Mouse (Mus musculus): ENCODE measurements around the gene Cux2. TPM values are rescaled to one million over a fixed set of nuclear protein-coding genes. Genes with fewer than 3 reads are reported as not detected.

The Cux2 gene
- total RNA-seq, 2 experiments from 2014 or later, result 196 to 205 TPM

- no peak for DNase-seq (ENCODE audit: low spot score in 2 of 2)
- intact Hi-C loops (cut with DNase I), result no loop called here
These were observed 146.8 kb downstream of the Cux2 start for GRCm38 (mm10) chr5:121902809-121903745.

DNA sequence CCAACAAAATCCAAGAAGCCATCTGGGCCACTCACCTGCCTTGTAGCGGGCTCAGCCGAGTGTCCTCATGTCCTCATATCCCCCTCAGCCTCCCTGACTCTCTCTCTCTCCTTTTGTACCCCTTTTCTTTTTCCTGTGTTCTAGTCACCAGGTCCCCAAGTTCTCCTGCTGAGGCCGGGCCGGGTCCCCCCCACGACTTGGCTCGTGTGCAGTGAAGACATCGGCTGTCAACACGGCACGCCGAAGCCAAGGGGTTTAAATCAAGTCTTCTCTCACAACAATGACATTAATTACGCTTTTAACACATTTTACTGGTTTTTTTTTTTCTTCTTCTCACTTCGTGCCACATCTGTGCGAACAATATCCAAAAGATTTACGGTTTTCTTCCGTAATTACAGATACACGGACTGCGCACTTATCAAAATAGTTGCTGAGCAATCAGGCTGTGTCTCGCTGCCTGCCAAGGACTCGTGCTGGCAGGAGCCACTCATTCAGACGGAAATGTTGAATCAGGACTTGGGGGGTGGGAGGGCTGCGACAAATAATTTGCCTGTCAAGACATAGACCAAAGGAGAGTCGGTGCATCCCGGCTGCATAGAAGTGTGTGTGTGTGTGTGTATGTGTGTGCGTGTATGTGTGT is 154.7 kb downstream of the Cux2 start:
- intact Hi-C loops (cut with DNase I), result no loop called here
- peak in 1 of 2 experiments; percentile 26 for DNase-seq (ENCODE audit: low spot score in 2 of 2)

- intact Hi-C loops (cut with DNase I), result loop anchor here (5.0 kb wide), 3 partner anchors 108 to 188 kb away; no protein-coding TSS in a partner anchor
- peak in 1 of 2 experiments; percentile 49 for DNase-seq (ENCODE audit: low spot score in 2 of 2)
These were observed 155.3 kb downstream of the Cux2 start for GRCm38 (mm10) chr5:121894647-121895046.

- peak in 1 of 2 experiments; percentile 45 for DNase-seq (ENCODE audit: low spot score in 2 of 2)
- intact Hi-C loops (cut with DNase I), result loop anchor here (2.0 to 5.0 kb wide), 4 partner anchors 31 to 189 kb away; no protein-coding TSS in a partner anchor
These were observed 156.3 kb downstream of the Cux2 start for GRCm38 (mm10) chr5:121893581-121893980.

- intact Hi-C loops (cut with DNase I), result loop anchor here (2.0 to 5.0 kb wide), 4 partner anchors 33 to 190 kb away; no protein-coding TSS in a partner anchor
- DNase-seq (ENCODE audit: low spot score in 2 of 2), result peak; percentile 77 to 96
These were observed 157.6 kb downstream of the Cux2 start for GRCm38 (mm10) chr5:121892281-121892680.

DNA sequence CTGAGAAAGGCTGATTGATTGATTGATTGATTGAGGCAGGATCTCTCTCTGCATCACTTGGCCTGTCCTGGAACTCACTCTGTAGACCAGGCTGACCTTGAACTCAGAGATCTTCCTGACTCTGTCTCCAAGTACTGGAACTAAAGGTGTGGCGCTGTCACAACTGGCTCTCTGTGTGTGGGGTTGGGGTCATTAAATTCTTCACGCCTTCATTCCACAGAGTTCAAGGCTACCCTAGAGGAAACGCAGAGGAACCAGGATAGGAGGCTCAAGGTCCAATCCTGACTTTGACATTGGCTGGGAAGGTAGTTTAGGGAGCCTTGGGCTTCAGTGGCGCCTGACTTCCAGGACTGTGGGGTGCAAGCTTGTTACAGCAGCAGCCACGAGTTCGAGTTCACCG is 159.0 kb downstream of the Cux2 start:
- DNase-seq (ENCODE audit: low spot score in 2 of 2), result no peak
- intact Hi-C loops (cut with DNase I), result loop anchor here (5.0 kb wide), 3 partner anchors 111 to 191 kb away; no protein-coding TSS in a partner anchor

GRCm38 (mm10) chr5:121889819-121890362 is 160.0 kb downstream of the Cux2 start:
- intact Hi-C loops (cut with DNase I), result loop anchor here (5.0 kb wide), 3 partner anchors 112 to 192 kb away; no protein-coding TSS in a partner anchor
- no peak for DNase-seq (ENCODE audit: low spot score in 2 of 2)

- intact Hi-C loops (cut with DNase I), result no loop called here
- no peak for DNase-seq (ENCODE audit: low spot score in 2 of 2)
These were observed 160.5 kb downstream of the Cux2 start for GRCm38 (mm10) chr5:121889375-121889774.

- intact Hi-C loops (cut with DNase I), result no loop called here
- no peak for DNase-seq (ENCODE audit: low spot score in 2 of 2)
These were observed 166.5 kb downstream of the Cux2 start for GRCm38 (mm10) chr5:121883356-121883755.

DNA sequence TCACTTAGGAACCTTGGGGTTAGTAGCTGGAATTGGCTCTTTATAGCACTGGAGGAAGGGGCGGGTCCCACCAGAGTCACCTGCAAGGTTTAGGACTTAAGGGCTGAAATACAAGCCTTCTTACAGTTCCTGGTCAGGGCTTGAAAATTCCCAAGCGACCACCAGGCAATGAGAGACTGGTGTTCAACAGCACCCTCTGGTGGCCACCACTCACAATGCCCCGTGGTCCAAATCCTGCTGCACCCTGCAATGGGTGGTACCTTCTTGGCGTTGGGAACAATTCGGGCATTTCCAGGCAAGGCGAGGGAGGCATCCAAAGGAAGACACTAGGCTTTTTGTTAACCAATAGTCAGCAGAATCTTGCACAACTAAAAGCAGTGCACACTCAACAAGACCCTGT is 170.7 kb downstream of the Cux2 start:
- peak in 1 of 2 experiments; percentile 31 for DNase-seq (ENCODE audit: low spot score in 2 of 2)
- intact Hi-C loops (cut with DNase I), result no loop called here

DNA sequence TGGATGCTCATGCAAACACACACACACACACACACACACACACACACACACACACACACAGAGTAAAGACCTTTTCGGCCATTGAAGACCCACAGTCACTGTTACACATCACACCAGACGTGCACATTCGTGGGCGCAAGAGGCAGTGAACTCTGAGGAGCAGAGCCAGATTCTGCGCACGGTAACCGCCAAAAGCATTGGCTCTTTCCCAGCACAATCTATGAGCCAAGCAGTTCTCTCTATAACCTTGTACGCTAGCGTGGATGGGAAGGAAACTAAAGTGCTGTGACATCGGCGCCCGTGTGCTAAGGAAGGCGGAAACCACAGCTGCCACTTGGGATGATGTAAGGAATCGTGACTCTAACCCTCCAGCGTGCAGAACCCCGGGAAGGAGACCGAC is 171.2 kb downstream of the Cux2 start:
- no peak for DNase-seq (ENCODE audit: low spot score in 2 of 2)
- intact Hi-C loops (cut with DNase I), result no loop called here

DNA sequence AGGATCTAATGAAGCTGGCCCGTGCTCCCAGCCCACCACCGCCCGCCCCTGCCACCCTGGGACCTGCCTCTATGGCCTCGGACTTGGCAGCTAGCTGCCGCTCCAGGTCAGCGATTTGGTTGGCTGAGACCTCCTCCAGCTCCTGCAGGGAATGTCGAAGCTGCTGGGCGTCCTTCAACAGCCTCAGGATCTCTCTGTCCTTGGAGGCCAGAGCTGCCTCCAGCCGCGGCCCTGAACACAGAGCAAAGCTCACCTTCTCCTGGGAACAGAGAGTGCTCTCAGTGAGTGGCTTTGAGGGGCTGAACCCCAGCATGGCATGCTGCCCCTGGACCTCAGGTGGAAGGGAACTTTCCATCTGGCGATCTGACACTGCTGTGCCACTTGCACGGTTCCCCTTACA is 173.0 kb downstream of the Cux2 start:
- no peak for DNase-seq (ENCODE audit: low spot score in 2 of 2)
- intact Hi-C loops (cut with DNase I), result no loop called here

DNA sequence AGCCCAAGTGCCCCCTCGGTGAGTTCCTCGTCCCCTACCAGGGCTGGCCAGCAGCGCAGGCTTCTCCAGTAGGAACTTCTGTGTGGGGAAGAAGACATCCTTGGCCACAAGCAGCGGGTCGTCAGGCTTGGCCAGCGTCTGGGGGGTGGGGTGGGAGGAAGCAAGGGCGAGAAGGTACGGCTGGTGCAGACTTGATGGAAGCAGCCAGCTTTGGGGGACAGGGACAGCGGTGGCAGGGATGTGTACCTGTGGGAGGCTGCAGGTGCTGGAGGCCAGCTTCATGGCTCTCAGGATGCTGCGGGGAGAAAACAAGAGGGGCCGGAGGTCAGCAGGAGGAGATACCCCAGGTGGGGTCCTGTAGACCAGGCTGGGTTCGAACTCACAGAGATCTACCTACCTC is 174.9 kb downstream of the Cux2 start:
- intact Hi-C loops (cut with DNase I), result no loop called here
- DNase-seq (ENCODE audit: low spot score in 2 of 2), result no peak

DNA sequence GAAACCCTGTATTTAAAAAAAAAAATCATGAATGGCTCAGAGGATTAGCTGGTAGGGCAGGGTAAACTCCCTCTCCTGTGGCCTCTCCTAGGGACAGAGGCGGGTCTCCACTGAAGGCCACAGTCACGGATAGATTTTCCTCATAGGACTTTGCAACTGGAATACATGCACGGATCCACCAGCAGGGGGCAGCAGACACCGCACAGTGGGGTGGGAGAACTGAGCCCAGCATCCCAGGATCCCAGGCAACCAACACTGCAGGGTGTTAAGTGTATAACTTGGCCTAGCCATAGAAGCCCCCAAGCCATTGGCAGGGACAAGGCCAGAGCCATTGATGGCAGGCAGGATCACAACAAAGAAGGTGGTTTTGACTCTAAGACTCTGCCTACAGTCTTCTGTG is 177.7 kb downstream of the Cux2 start:
- DNase-seq (ENCODE audit: low spot score in 2 of 2), result peak; percentile 75 to 78
- intact Hi-C loops (cut with DNase I), result loop anchor here (1.0 kb wide), 2 partner anchors 187 to 217 kb away; no protein-coding TSS in a partner anchor

- no peak for DNase-seq (ENCODE audit: low spot score in 2 of 2)
- intact Hi-C loops (cut with DNase I), result loop anchor here (1.0 kb wide), 2 partner anchors 188 to 218 kb away; no protein-coding TSS in a partner anchor
These were observed 178.3 kb downstream of the Cux2 start for GRCm38 (mm10) chr5:121871515-121872030.

- DNase-seq (ENCODE audit: low spot score in 2 of 2), result no peak
- intact Hi-C loops (cut with DNase I), result no loop called here
These were observed 179.1 kb downstream of the Cux2 start for GRCm38 (mm10) chr5:121870832-121871231.

DNA sequence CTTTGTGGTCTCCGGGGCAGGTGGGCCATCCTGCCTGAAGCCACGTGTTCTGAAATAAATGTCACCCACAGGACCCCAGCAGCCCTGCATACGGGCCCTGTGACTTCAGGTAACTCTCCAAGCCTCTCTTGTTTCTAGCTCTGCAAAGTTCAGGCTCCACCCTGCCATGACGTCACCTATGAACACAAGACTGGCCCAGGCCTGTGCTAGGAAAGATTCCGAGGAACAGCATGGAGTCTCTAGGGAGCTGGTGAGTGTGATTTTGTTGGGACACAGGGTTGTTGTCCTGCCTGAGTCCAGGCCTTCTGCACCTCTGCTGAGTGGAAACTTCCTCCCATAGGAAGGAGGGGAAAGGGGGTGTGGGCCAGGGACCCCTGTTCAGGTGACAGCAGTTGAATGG is 181.9 kb downstream of the Cux2 start:
- no peak for DNase-seq (ENCODE audit: low spot score in 2 of 2)
- intact Hi-C loops (cut with DNase I), result no loop called here

DNA sequence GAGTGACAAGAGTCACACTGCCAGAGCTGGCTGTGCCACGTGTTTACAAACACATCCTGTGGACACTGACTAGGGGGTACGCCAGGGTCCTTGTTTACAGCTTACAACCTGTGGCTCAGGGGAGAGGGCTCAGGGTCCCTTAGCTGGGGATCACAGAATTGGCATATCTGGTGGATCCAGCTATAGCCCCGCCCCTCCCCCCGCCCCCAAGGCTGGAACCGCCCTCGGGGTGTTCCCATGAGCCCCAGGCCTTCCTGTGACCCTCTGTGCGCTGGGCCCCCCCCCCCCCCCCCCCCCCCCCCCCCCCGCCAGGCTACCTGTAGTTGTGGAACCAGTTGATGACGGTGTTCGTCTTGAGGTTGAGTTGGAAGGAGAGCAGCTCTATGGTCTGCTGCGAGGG is 185.6 kb downstream of the Cux2 start:
- no peak for DNase-seq (ENCODE audit: low spot score in 2 of 2)
- intact Hi-C loops (cut with DNase I), result no loop called here

DNA sequence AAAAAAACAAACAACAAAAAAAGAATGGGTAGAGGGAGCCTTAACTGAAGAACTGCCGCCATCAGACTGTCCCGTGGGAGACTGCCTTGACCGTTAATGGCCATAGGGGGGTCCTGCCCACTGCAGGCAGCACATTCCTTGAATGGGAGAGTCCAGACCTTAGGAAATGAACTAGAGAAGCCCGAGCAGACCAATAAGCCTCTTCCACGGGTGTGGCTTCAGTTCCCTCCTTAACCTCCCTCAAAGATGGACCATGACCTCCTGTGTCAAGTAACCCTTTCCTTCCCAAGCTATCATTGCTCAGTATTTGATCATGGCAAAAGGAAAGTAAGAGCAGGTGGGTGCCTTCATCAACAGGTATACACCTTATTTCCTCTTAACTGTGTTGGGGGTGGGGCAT is 187.9 kb downstream of the Cux2 start:
- intact Hi-C loops (cut with DNase I), result no loop called here
- no peak for DNase-seq (ENCODE audit: low spot score in 2 of 2)

DNA sequence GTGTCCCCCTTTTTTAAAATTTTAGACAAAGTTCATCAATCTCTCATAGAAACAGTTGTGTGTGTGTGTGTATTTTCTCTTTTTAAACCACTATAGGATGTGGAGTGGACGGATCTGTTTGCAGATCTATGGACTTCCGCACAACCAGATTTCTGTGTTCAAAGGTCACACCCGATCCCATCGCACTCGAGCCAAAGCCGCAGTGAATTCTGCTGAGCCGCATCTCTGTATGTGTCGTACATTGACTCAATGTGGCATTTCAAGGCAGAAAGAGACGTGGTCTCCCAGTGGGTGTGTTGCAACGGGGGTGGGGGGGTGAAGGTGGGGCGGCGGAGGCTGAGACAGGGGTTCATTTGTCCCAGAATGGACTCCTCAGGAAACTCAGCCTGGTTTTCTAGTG is 191.5 kb downstream of the Cux2 start:
- intact Hi-C loops (cut with DNase I), result no loop called here
- DNase-seq (ENCODE audit: low spot score in 2 of 2), result no peak
